Mouse (Mus musculus) neural tube, embryonic 15.5 days (tissue): ENCODE measurements around the gene Art4. TPM values are rescaled to one million over a fixed set of nuclear protein-coding genes. Genes with fewer than 3 reads are reported as not detected.

Experiments
- ATAC-seq: fragments of 200-750 bp; cut with Nextera tagmentation; 2 replicates; pipeline ENCODE4 v1.8.0; 2017; ENCODE audit warnings: mild to moderate bottlenecking, moderate TSS enrichment, moderate library complexity; ENCODE audit not compliant: low FRiP score
- H3K27ac ChIP-seq: fragments of 300-500 bp; sonication (generic); replicated peaks from 2 replicates; pipeline ENCODE4 v1.5.1; 2015; ENCODE audit warnings: mild to moderate bottlenecking, inconsistent platforms
- H3K27me3 ChIP-seq: fragments of 300-500 bp; sonication (generic); replicated peaks from 2 replicates; pipeline ENCODE4 v1.6.1; 2015; ENCODE audit warnings: inconsistent platforms
- H3K36me3 ChIP-seq: fragments of 300-500 bp; sonication (generic); 2 replicates; pipeline ENCODE4 v1.6.1; 2015; ENCODE audit warnings: inconsistent platforms
- H3K4me1 ChIP-seq: fragments of 300-500 bp; sonication (generic); 2 replicates; pipeline ENCODE4 v1.6.1; 2015; ENCODE audit warnings: inconsistent platforms
- H3K4me2 ChIP-seq: fragments of 300-500 bp; sonication (generic); 2 replicates; pipeline ENCODE4 v1.6.1; 2015; ENCODE audit warnings: inconsistent platforms, mild to moderate bottlenecking, moderate library complexity
- H3K4me3 ChIP-seq: fragments of 300-500 bp; sonication (generic); replicated peaks from 2 replicates; pipeline ENCODE4 v1.5.1; 2015; ENCODE audit warnings: mild to moderate bottlenecking, inconsistent platforms
- H3K9ac ChIP-seq: fragments of 300-500 bp; sonication (generic); replicated peaks from 2 replicates; pipeline ENCODE4 v1.6.1; 2015; ENCODE audit warnings: mild to moderate bottlenecking, inconsistent platforms
- H3K9me3 ChIP-seq: fragments of 300-500 bp; sonication (generic); replicated peaks from 2 replicates; pipeline ENCODE4 v1.6.1; 2016; ENCODE audit warnings: inconsistent platforms
- WGBS: fragments of 180-500 bp; shearing (Covaris S2); methylation state at CpG from one replicate; pipeline ENCODE4 v1.1.7; 2015; ENCODE audit warnings: mixed read lengths; 5-methylcytosine and 5-hydroxymethylcytosine counted together
- polyA plus RNA-seq: library from polyadenylated mRNA; unstranded; fragments of >200 nt; fragmentation: Nextera tagmentation; extraction: Ambion mirVana; gene quantifications from 2 replicates; pipeline ENCODE4 v1.2.1, GENCODE M21; 2015

The Art4 gene
- polyA plus RNA-seq, 1 experiment from 2014 or later, result 0.23 TPM

DNA sequence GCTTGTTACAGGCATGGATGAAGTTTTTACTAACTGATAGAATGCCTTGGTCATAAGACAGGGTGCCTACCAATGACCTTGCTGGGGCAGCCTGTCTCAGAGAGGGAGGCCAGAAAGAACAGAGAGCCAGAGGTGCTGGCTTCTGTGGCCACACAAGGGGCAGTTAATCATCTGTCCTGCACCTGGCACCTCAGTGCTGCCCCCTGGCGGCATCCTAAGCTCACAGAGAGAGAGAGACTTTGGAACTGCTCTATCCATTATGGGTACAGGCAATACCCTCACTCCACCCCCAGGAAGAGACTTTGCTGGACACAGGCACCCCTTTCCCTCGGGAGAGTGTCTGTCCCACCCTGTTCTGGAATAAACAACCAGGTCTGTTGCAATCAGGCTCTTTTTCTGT is 9.7 kb downstream of the Art4 start:
- H3K9me3 ChIP-seq, result no peaks in the 10 kb centered on the region
- no peak for ATAC-seq
- no peak overlapping the region for H3K9ac ChIP-seq
- WGBS, result 33% methylated on average over 2 of the region's 2 CpGs
- no peaks in the 10 kb centered on the region for H3K36me3 ChIP-seq
- H3K4me1 ChIP-seq, result 0 out of 2 replicates have a peak, but pooled peaks cover 2% of the 10 kb centered on the region
- H3K4me3 ChIP-seq, result no peak overlapping the region
- no peak overlapping the region for H3K27ac ChIP-seq
- H3K27me3 ChIP-seq, result no peaks in the 10 kb centered on the region
- no peak overlapping the region for H3K4me2 ChIP-seq

DNA sequence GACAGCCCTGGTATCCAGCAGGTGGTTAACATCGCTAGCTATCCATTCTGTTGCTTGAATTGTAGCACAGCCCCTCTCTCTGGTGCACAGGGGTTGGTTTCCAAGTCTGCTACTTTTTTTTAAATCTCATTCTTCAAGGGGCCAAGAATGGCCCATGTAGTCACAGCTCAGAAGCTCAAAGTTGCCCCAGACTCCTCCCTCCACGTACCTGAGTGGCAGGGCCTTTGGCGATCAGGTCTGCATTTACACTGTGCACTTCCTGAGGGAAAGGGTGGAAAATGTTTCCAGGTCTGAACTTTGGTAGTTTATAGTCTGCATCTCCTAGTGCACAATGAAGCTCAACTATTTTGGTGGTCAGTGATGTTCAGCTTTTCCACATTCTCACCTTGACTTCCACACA is 10.3 kb downstream of the Art4 start:
- Histone ChIP-seq H3K27ac (no peak overlapping the region), H3K9ac (no peak overlapping the region), H3K4me2 (no peak overlapping the region), H3K4me1 (no peaks in the 10 kb centered on the region), H3K9me3 (no peaks in the 10 kb centered on the region), H3K36me3 (no peaks in the 10 kb centered on the region), H3K4me3 (no peak overlapping the region), H3K27me3 (no peaks in the 10 kb centered on the region)
- WGBS, result 94% methylated on average over 3 of the region's 3 CpGs
- no peak for ATAC-seq

DNA sequence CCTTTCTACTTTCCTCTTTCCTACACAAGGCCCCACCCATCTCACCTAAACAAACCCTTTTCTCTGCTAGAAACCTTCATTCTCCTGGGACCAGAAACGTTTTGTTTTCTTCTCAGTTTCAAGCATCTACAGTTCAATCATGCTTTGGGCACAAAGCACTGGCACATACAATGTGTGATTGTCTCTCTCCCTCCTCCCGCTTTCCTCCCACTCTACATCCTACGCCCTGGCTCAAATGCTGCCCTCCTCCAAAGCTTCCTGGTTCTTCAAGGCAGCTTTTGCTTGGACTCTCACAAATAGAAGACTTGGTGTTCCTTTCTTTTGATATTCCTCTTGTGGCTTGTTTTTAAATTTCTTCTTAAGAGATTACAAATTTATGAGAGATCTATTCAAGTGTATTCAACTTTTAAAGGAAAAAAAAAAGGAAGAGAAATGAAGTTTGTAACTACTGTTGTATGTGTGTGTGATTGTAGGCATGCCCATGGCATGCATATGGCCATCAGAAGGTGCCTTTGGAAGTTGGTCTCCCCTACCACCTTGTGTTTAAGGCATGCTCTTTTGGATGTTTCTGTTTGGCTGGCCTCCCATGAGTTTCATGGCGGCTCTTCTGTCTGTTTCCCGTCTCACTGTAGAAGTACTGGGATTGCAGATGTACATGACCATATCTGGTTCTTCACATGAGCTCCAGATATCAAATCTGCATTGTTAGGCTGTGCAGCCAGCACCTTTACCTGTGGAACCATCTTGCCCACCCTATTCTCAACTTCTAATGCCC is 11.6 kb downstream of the Art4 start:
- Histone ChIP-seq H3K4me3 (no peak overlapping the region), H3K27ac (no peak overlapping the region), H3K9ac (no peak overlapping the region), H3K4me2 (no peak overlapping the region), H3K36me3 (no peaks in the 10 kb centered on the region), H3K4me1 (no peaks in the 10 kb centered on the region), H3K9me3 (no peaks in the 10 kb centered on the region), H3K27me3 (no peaks in the 10 kb centered on the region)
- no peak for ATAC-seq
- WGBS, result 78% methylated on average over 5 of the region's 5 CpGs

DNA sequence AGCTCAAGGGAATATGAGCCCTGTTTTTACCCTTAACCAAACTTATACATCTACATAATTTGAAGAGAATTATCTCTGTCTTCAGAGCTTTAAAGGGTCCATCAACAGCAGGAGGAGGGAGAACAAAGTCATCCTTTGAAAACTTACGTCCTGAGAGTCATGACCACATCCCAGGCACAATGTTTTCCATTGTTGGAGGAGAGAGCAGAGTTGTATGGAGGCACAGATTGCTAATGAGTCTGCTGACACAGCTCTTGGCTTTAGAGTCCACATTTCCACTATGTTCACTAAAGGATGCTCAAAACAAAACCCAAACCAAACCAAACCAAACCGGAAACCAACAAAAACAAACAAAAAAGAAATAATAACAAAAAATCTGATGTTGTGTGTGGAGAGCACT is 12.6 kb downstream of the Art4 start:
- 54% methylated on average over 2 of the region's 2 CpGs for WGBS
- Histone ChIP-seq H3K4me3 (no peak overlapping the region), H3K4me1 (no peaks in the 10 kb centered on the region), H3K27ac (no peak overlapping the region), H3K4me2 (no peak overlapping the region), H3K27me3 (no peaks in the 10 kb centered on the region), H3K9ac (no peak overlapping the region), H3K36me3 (no peaks in the 10 kb centered on the region), H3K9me3 (no peaks in the 10 kb centered on the region)
- no peak for ATAC-seq

DNA sequence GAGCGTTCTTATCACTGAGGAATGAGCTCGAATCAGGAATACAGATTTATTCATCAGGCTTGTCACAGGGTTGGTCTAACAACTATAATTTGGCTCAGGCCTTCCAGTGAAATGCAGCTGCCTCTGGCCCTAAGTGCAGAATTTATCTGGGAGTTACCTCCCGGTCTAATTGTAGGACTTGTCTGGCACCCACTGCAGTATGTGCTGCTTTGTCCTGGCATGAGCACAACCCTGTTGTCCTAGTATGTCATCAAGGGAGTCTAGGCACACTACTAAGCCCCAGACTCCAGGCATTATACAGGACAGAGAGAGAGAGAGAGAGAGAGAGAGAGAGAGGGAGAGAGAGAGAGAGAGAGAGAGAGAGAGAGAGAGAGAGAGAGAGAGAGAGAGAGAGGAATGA is 20.2 kb downstream of the Art4 start:
- no peaks in the 10 kb centered on the region for H3K27me3 ChIP-seq
- H3K9ac ChIP-seq, result no peak overlapping the region
- no peaks in the 10 kb centered on the region for H3K36me3 ChIP-seq
- no peak for ATAC-seq
- H3K4me2 ChIP-seq, result no peak overlapping the region
- WGBS, result 87% methylated on average over 3 of the region's 3 CpGs
- H3K4me1 ChIP-seq, result no peaks in the 10 kb centered on the region
- no peak overlapping the region for H3K27ac ChIP-seq
- H3K4me3 ChIP-seq, result no peak overlapping the region
- H3K9me3 ChIP-seq, result no peaks in the 10 kb centered on the region

DNA sequence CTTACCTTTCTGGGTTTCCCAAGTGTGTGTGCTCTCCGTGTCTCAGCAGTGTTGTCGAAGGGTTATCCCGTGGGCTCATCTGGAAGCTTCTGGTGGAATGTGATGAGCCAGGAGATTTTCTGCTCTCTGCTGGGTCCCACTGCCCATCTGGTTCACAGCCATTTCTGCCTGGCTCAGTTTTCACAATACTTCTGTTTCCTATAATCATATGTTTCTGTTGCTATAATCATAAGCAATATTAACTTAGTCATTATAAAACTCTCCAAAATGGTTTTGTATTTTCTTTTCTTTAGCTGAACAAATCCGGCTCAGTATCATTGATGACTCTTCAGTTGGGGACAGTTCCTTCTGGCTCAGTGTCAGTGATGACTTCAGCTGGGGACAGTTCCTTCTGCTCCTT is 22.2 kb downstream of the Art4 start, which contains the start of gene Smco3:
Gene Smco3, minus strand, starts transcription at position 101 of the 400 bp plus-strand sequence.
- no peaks in the 10 kb centered on the region for H3K9me3 ChIP-seq
- peak within 1 kb of the TSS; percentile 15; the same call in 1 of the 2 replicates for H3K4me3 ChIP-seq
- no peaks in the 10 kb centered on the region; the same call in 1 of the 2 replicates for H3K27me3 ChIP-seq
- no peaks in the 10 kb centered on the region for H3K4me1 ChIP-seq
- H3K36me3 ChIP-seq, result no peaks in the 10 kb centered on the region
- no peak for ATAC-seq
- WGBS, result 65% methylated on average over 4 of the region's 4 CpGs
- 0 out of 2 replicates have a peak within 1 kb of the TSS, but pooled peaks have one; percentile 20 for H3K9ac ChIP-seq
- H3K4me2 ChIP-seq, result peak within 1 kb of the TSS; percentile 30
- no peak within 1 kb of the TSS for H3K27ac ChIP-seq

DNA sequence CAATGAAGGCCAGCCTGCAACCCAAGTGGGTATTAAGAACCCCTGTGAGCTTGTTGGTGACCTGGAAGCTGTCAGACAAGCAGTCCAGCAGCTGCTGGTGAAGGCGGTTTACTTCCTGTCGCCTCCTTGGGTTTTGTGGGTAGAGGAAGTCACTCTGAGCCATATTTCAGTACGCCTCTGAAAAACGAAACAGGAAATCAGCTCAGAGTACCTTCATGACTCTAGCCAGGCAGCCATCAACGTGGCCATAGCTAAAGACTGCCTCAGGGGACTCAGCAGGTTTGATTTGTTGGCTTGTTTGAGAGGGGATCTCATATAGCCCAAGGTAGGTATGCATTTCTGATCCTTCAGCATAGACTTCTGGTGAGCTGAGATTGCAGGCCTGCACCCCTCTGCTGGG is 25.8 kb downstream of the Art4 start:
- ATAC-seq, result no peak
- no peak overlapping the region for H3K27ac ChIP-seq
- H3K36me3 ChIP-seq, result no peaks in the 10 kb centered on the region
- WGBS, result 81% methylated on average over 5 of the region's 5 CpGs
- no peak overlapping the region for H3K4me3 ChIP-seq
- peaks cover 10% of the 10 kb centered on the region for H3K4me1 ChIP-seq
- H3K9me3 ChIP-seq, result no peaks in the 10 kb centered on the region
- H3K4me2 ChIP-seq, result no peak overlapping the region
- no peak overlapping the region for H3K9ac ChIP-seq
- H3K27me3 ChIP-seq, result no peaks in the 10 kb centered on the region; the same call in 1 of the 2 replicates

DNA sequence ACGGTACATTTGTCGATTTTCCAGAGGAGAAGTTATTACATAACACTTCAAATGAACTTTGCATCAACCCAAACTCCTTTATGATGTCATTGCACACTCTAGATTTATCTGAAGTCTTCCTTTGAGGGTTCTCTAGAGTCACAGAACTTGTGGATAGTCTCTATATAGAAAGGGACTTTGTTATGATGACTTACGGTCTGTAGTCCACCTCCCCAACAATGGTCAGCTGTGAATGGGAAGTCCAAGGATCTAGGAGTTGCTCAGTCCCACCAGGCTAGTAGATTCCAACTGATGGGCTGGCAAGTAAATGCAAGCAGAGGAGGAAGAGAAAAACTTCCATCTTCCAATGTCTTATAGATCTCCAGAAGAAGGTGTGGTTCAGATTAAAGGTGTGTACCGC is 28.9 kb downstream of the Art4 start:
- Histone ChIP-seq H3K9me3 (no peaks in the 10 kb centered on the region), H3K4me2 (peak overlapping the region; percentile 62), H3K9ac (peak overlapping the region; percentile 53), H3K27ac (peak overlapping the region; percentile 96), H3K27me3 (no peaks in the 10 kb centered on the region; the same call in 1 of the 2 replicates), H3K4me1 (peaks cover 12% of the 10 kb centered on the region), H3K36me3 (peaks cover 18% of the 10 kb centered on the region), H3K4me3 (peak overlapping the region; percentile 53)
- ATAC-seq, result no peak
- 32% methylated on average over 4 of the region's 4 CpGs for WGBS

DNA sequence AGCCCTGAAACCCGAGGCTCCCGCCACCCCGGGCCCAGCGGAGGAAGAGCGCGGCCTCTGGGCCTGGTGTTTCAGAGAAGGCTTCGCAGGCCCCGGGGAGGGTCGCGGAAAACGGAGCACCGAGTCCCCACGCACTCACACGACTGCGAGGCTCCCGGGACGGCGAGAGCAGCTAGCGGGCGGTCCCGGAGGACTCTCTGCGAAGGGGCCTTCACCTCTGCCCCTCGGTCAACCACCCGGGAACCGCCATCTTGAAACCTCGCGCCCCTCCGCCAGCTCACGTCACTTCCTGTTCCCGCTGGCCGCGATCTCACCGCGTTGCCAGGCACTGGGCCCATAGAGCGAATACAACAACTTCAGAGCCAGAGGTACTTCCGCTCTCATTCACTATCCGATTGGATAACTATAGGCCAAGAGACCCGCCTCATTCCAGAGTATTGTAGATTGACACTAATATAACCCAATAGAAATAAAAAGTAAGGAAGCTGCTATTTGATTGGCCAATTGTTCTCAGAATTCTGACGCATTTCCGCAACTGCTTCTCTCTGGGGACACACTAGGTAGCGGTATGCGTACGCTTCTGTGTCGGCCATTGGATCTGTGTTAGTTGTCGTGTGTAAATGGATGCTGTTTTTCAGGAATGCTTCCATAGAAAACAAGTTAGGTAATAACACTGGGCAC is 29.5 kb downstream of the Art4 start, which contains the start of gene Wbp11:
Gene Wbp11, minus strand, starts transcription at position 353 of the 681 bp plus-strand sequence.
- peak within 1 kb of the TSS; percentile 98 for H3K9ac ChIP-seq
- H3K4me3 ChIP-seq, result peak within 1 kb of the TSS; percentile 99
- peak; percentile 100 for ATAC-seq
- H3K4me1 ChIP-seq, result peaks cover 12% of the 10 kb centered on the region
- peaks cover 19% of the 10 kb centered on the region for H3K36me3 ChIP-seq
- peak within 1 kb of the TSS; percentile 96 for H3K27ac ChIP-seq
- no peaks in the 10 kb centered on the region for H3K9me3 ChIP-seq
- H3K27me3 ChIP-seq, result no peaks in the 10 kb centered on the region; the same call in 1 of the 2 replicates
- H3K4me2 ChIP-seq, result peak within 1 kb of the TSS; percentile 73
- WGBS, result under 1% methylated on average over 45 of the region's 45 CpGs

DNA sequence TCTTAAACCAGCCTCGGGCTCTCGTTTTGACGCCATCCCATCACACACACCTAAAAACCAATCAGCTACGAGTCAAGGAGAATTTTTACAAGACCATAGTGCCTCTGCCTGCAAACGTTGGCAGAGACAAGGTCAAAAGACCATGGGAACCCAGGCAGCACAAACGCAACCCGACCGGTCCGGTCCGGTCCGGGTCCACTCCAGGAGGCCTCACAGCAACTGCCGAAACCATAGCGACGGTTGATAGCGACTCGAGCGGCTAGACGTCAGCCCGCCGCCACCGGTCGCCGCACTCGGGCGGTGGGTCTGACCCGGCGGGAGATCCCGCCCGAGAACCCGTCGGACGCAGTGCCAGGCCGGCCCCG is 30.0 kb downstream of the Art4 start, which contains the start of gene BC049715:
Gene BC049715, plus strand, starts transcription at position 111 of the 365 bp plus-strand sequence.
- H3K4me2 ChIP-seq, result peak within 1 kb of the TSS; percentile 73
- H3K4me3 ChIP-seq, result peak within 1 kb of the TSS; percentile 99
- no peaks in the 10 kb centered on the region for H3K9me3 ChIP-seq
- H3K27ac ChIP-seq, result peak within 1 kb of the TSS; percentile 96
- peaks cover 12% of the 10 kb centered on the region for H3K4me1 ChIP-seq
- H3K36me3 ChIP-seq, result peaks cover 24% of the 10 kb centered on the region
- H3K27me3 ChIP-seq, result no peaks in the 10 kb centered on the region; the same call in 1 of the 2 replicates
- H3K9ac ChIP-seq, result peak within 1 kb of the TSS; percentile 98
- peak; percentile 18; the same call in 1 of the 2 replicates for ATAC-seq
- WGBS, result 0% methylated on average over 34 of the region's 34 CpGs

DNA sequence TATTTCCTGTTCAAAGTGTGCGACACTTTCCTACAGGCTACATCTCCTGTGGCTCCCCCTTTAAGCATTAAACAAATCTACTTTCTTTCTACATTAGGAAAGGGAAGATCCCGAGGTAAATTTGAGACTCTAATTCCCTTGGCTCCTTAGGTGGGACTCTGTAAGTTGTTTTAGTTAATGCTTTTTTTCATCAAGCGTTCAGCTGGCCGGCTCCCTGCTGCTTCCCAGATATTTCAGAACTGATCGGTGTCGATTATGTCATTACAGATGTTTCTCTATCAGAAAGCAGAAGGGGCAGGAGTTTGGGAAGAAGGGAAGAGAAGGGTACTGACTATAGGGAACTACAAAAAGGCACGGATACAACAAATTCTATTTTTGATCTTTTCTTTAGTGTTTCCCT is 30.4 kb downstream of the Art4 start:
- Histone ChIP-seq H3K4me3 (peak overlapping the region; percentile 99), H3K4me1 (peaks cover 12% of the 10 kb centered on the region), H3K27me3 (no peaks in the 10 kb centered on the region; the same call in 1 of the 2 replicates), H3K36me3 (peaks cover 28% of the 10 kb centered on the region), H3K27ac (no peak overlapping the region), H3K9ac (peak overlapping the region; percentile 98), H3K4me2 (peak overlapping the region; percentile 73), H3K9me3 (no peaks in the 10 kb centered on the region)
- 19% methylated on average over 7 of the region's 7 CpGs for WGBS
- no peak for ATAC-seq
